ENCODE assay signal across 8 mouse cellular contexts in the genomic region with DNA sequence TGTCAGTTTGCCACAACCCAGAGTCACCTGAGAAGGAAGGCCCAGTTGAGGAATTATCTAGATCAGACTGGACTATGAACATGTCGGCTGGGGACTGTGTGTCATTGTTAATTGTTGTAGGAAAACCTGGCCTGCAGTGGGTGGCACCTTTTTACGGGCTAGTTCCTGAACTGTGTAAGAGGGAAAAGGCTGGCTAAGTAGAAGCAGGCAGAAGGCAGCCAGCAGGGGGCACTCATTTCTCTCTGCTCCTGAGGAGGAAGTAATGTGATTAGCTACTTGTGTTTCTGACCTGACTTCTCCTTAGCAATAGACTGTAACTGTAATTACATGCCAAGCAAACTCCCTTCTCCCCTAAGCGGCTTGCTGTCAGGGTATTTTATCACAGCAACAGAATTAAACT. TPM values are rescaled to one million over a fixed set of nuclear protein-coding genes. Genes with fewer than 3 reads are reported as not detected.
DNase-seq lines count a peak whose midpoint lies in the region; ATAC-seq and TF ChIP-seq lines count a peak whose summit lies in the region.
"Had no signal": no experiment of that assay in that cellular context is flagged by ENCODE, and none has a peak within 500 bp of the region (broad histone marks: within the 10 kb centered on the region; RNA-seq: fewer than 3 reads in every experiment).

No protein-coding gene starts in this region.

- no peaks in the 10 kb centered on the region for H3K9me3 ChIP-seq in hindbrain, embryonic 14.5 days (ENCODE audit: control insufficient read depth, low read length)
- H3K9me3 ChIP-seq: lung, embryonic 15.5 days had no signal

- H3K9ac ChIP-seq in hindbrain, embryonic 14.5 days: no peak overlapping the region
- H3K9ac ChIP-seq: lung, embryonic 15.5 days had no signal

- TF ChIP-seq CTCF in bone marrow, adult 2 months (IDR thresholded peaks at IDR 0.05; ENCODE audit: control insufficient read depth, insufficient read depth, low read length): peak; percentile 60

- no peaks in the 10 kb centered on the region; the same call in 1 of the 2 replicates for H3K4me1 ChIP-seq in bone marrow, adult 2 months (ENCODE audit: control insufficient read depth, insufficient read depth, low read length)
- no peaks in the 10 kb centered on the region for H3K4me1 ChIP-seq in hindbrain, embryonic 14.5 days (replicated peaks; ENCODE audit: control insufficient read depth, insufficient read depth, low read length)
- H3K4me1 ChIP-seq: lung, embryonic 15.5 days had no signal

- TF ChIP-seq POLR2A in bone marrow, adult 2 months (IDR thresholded peaks at IDR 0.05; ENCODE audit: borderline replicate concordance, control insufficient read depth, low read depth, low read length): no peak

- H3K27ac ChIP-seq in bone marrow, adult 2 months (ENCODE audit: control insufficient read depth, insufficient read depth, low read depth, low read length, poor library complexity): no peak overlapping the region
- no peak overlapping the region for H3K27ac ChIP-seq in hindbrain, embryonic 14.5 days
- H3K27ac ChIP-seq: lung, embryonic 15.5 days had no signal

- no peak overlapping the region for H3K4me2 ChIP-seq in hindbrain, embryonic 14.5 days (replicated peaks)
- H3K4me2 ChIP-seq: lung, embryonic 15.5 days had no signal

- no peak overlapping the region for H3K4me3 ChIP-seq in bone marrow, adult 2 months (replicated peaks; ENCODE audit: control insufficient read depth, low read depth, low read length)
- no peak overlapping the region for H3K4me3 ChIP-seq in hindbrain, embryonic 14.5 days (replicated peaks; ENCODE audit: low read length)
- H3K4me3 ChIP-seq: lung, embryonic 15.5 days had no signal

- peak; percentile 4 for DNase-seq in MEL-GATA-1-ER (ENCODE audit: extremely low read depth, low read depth)
- DNase-seq in fat pad, adult 2 months (ENCODE audit: extremely low read depth, low read depth, low spot score): peak; percentile 71
- DNase-seq in hindbrain, embryonic 14.5 days (ENCODE audit: low spot score): peak; percentile 67
- DNase-seq in layer of hippocampus, postnatal 10 days (ENCODE audit: low spot score in 2 of 2): peak; percentile 62 to 72
- DNase-seq in splenic B cell, adult 2 months (ENCODE audit: low read depth, low spot score): peak; percentile 64

- H3K36me3 ChIP-seq in hindbrain, embryonic 14.5 days (replicated peaks; ENCODE audit: control insufficient read depth, insufficient read depth): no peaks in the 10 kb centered on the region
- H3K36me3 ChIP-seq in splenic B cell, adult 2 months (ENCODE audit: control insufficient read depth, insufficient read depth, low read length, poor library complexity, severe bottlenecking): no peaks in the 10 kb centered on the region
- H3K36me3 ChIP-seq: lung, embryonic 15.5 days had no signal

- 13% methylated on average over 3 of the region's 3 CpGs for WGBS in bone marrow, adult 2 months
- 30% methylated on average over 3 of the region's 3 CpGs for WGBS in hindbrain, embryonic 14.5 days

- no peaks in the 10 kb centered on the region for H3K27me3 ChIP-seq in hindbrain, embryonic 14.5 days (ENCODE audit: control insufficient read depth, insufficient read depth, low read length)
- H3K27me3 ChIP-seq in splenic B cell, adult 2 months (ENCODE audit: control insufficient read depth, insufficient read depth, low read length, poor library complexity, severe bottlenecking): no peaks in the 10 kb centered on the region; the same call in 1 of the 2 replicates
- H3K27me3 ChIP-seq: lung, embryonic 15.5 days had no signal

- ATAC-seq in hindbrain, embryonic 14.5 days (ENCODE audit: low FRiP score): no peak; the same call in 1 of the 2 replicates
- peak; percentile 98 for ATAC-seq in megakaryocyte progenitor cell, adult 5-6 weeks (replicated peaks; ENCODE audit: poor library complexity)

RNA-seq across cellular contexts. Expression of a gene that starts 38.7 kb away (rescaled TPM):
- polyA plus RNA-seq in bone marrow, adult 2 months (2011; ENCODE audit: insufficient read depth, insufficient read length, low replicate concordance, missing spikeins): 0.29 and 0.70 TPM in 2 replicates
- polyA plus RNA-seq in hindbrain, embryonic 14.5 days (2014; fragmentation: Nextera tagmentation; extraction: Ambion mirVana): 18.4 and 20.2 TPM in 2 replicates
- total RNA-seq in layer of hippocampus, postnatal 10 days (2021): 10 to 100 TPM; 22.5 to 23.5 TPM
- 0.20 and 0.42 TPM in 2 replicates for total RNA-seq in megakaryocyte progenitor cell, adult 5-6 weeks (2015)
- 0.03 TPM in 1 of 2 replicates, not detected in the other for total RNA-seq in megakaryocyte progenitor cell, adult 5-6 weeks (2017)

Comparison
In these comparisons a context has a peak if more than half of its experiments do, and no peak if none do; other contexts are left out.
1. DNase-seq: peak in every context shown above with its lines; median percentile 71 in fat pad, adult 2 months; 67 in hindbrain, embryonic 14.5 days; 67 in layer of hippocampus, postnatal 10 days; 64 in splenic B cell, adult 2 months; 4 in MEL-GATA-1-ER.
2. RNA of a gene that starts 38.7 kb away (total RNA-seq): 22.5 to 23.5 TPM in layer of hippocampus, postnatal 10 days; 0.03 to 0.42 TPM in megakaryocyte progenitor cell, adult 5-6 weeks; every median in the first group is over 10 times any median in the second.